Mouse (Mus musculus): ENCODE data around the gene Stat2. TPM values are rescaled to one million over a fixed set of nuclear protein-coding genes. Genes with fewer than 3 reads are reported as not detected.

Gene Stat2
- polyA plus RNA-seq, 1 experiment from 2014 or later = 24.1 TPM

DNA sequence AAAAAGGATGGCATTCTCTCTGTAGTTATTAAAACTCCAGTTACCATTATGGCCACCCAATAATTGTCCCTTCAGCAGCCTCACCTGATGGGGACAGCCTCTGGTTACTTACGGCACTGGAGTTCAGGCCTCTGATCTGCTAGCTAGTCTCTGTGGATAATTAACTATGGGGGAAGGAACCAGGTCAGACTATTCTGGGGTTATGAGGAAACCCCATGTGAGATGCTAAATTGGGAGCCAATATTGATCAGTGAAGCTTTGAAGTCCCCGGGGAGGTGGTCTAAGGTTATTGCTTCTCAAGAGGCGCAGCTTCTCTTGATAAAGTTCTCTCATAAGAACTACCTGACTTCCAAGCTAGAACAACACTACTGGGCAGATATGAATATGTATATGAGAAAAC is 65.8 kb downstream of the Stat2 start:
- H3K4me1 ChIP-seq = peaks cover 19% of the 10 kb centered on the region
- H3K4me3 ChIP-seq = no peak overlapping the region
- ATAC-seq (ENCODE audit: low FRiP score, low read depth) = no peak
- peaks cover 3% of the 10 kb centered on the region for H3K36me3 ChIP-seq
- no peak overlapping the region for H3K27ac ChIP-seq (replicated peaks)
- H3K9ac ChIP-seq (replicated peaks) = no peak overlapping the region
- H3K4me2 ChIP-seq (replicated peaks) = no peak overlapping the region
- 97% methylated on average over 3 of the region's 3 CpGs for WGBS
- no peaks in the 10 kb centered on the region for H3K9me3 ChIP-seq
- no peaks in the 10 kb centered on the region for H3K27me3 ChIP-seq

DNA sequence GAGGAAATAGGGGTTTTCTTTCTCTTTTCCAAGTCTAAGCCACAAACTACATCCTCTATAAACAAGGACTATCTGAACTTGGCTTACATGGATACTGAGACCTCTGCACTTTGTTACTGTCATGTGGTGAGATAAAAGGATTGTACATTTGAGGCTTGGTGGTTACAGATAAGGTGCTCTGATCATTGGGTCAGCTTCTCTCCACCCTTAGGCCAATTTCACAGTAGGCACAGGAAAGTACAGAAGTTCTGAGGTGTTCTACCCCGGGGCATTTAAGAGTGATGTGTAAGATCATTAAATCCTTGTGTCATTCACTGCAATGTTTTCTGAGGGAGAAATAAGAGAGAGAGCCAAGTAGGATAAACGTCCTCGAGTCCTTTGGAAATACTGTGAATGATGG is 66.2 kb downstream of the Stat2 start:
- H3K27me3 ChIP-seq = no peaks in the 10 kb centered on the region
- peaks cover 19% of the 10 kb centered on the region for H3K4me1 ChIP-seq
- H3K9me3 ChIP-seq = no peaks in the 10 kb centered on the region
- peaks cover 5% of the 10 kb centered on the region for H3K36me3 ChIP-seq
- H3K27ac ChIP-seq (replicated peaks) = no peak overlapping the region
- no peak for ATAC-seq (ENCODE audit: low FRiP score, low read depth)
- 90% methylated on average over 3 of the region's 3 CpGs for WGBS
- peak overlapping the region; percentile 90; the same call in 1 of the 2 replicates for H3K4me3 ChIP-seq
- H3K4me2 ChIP-seq (replicated peaks) = peak overlapping the region; percentile 91
- peak overlapping the region; percentile 29; the same call in 1 of the 2 replicates for H3K9ac ChIP-seq (replicated peaks)

GRCm38 (mm10) chr10:128337306-128338181 is 67.2 kb downstream of the Stat2 start, which contains the start of gene Cs:
Cs (plus strand) TSS chr10:128337734.
- H3K27ac ChIP-seq (replicated peaks) = peak within 1 kb of the TSS; percentile 89
- no peaks in the 10 kb centered on the region for H3K27me3 ChIP-seq
- WGBS = 1% methylated on average over 61 of the region's 61 CpGs
- H3K9ac ChIP-seq (replicated peaks) = peak within 1 kb of the TSS; percentile 90
- peak; percentile 99 for ATAC-seq (ENCODE audit: low FRiP score, low read depth)
- H3K9me3 ChIP-seq = no peaks in the 10 kb centered on the region
- H3K4me1 ChIP-seq = peaks cover 19% of the 10 kb centered on the region
- H3K36me3 ChIP-seq = peaks cover 5% of the 10 kb centered on the region
- peak within 1 kb of the TSS; percentile 90 for H3K4me3 ChIP-seq
- peak within 1 kb of the TSS; percentile 91 for H3K4me2 ChIP-seq (replicated peaks)

DNA sequence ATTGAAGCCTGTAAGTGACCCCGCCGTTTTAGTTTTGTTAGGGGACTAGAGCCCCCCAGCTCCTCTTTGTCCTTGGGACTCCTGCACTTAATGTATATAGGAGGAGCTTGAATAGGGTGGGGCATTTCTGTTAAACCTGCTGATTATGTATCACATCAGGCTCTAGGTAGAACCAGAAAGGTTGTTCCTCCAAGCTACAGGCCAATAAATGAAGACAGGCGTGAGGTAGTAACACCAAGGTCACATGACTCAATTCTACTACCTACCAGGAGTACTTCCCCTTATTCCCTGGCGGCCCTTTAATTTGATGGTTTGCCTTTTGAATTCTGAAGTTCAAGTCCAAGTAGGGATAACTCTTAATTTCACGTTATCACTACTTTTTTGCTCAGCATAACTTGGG is 68.1 kb downstream of the Stat2 start:
- peak overlapping the region; percentile 90 for H3K9ac ChIP-seq (replicated peaks)
- H3K36me3 ChIP-seq = peaks cover 5% of the 10 kb centered on the region
- no peaks in the 10 kb centered on the region for H3K27me3 ChIP-seq
- peak overlapping the region; percentile 91 for H3K4me2 ChIP-seq (replicated peaks)
- peak overlapping the region; percentile 90 for H3K4me3 ChIP-seq
- no peaks in the 10 kb centered on the region for H3K9me3 ChIP-seq
- 30% methylated on average over 5 of the region's 5 CpGs for WGBS
- peak overlapping the region; percentile 89 for H3K27ac ChIP-seq (replicated peaks)
- H3K4me1 ChIP-seq = peaks cover 19% of the 10 kb centered on the region
- ATAC-seq (ENCODE audit: low FRiP score, low read depth) = no peak

DNA sequence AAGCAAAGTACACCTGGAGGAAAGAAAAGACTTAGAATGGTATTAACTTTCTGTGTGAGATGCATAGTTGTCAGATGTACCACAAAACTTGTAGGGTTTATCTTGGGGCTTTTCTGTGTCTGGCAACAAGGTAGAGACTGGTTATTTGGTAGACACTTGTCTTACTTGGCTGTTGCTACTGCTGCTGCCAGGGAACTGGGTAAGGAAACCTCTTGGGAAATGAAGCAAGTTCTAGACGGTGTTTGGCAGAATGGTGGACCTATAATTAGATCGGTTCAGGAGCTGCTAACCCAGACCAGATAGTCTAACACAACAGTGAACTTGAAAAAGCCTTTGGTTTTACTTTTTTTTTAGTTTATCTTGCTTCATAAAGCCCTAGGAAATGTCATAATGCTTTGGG is 68.6 kb downstream of the Stat2 start:
- peak overlapping the region; percentile 90 for H3K4me3 ChIP-seq
- peaks cover 5% of the 10 kb centered on the region for H3K36me3 ChIP-seq
- peak overlapping the region; percentile 91 for H3K4me2 ChIP-seq (replicated peaks)
- H3K9ac ChIP-seq (replicated peaks) = peak overlapping the region; percentile 90; the same call in 1 of the 2 replicates
- no peak for ATAC-seq (ENCODE audit: low FRiP score, low read depth)
- peaks cover 19% of the 10 kb centered on the region for H3K4me1 ChIP-seq
- no peak overlapping the region for H3K27ac ChIP-seq (replicated peaks)
- no peaks in the 10 kb centered on the region for H3K9me3 ChIP-seq
- 80% methylated on average over 2 of the region's 2 CpGs for WGBS
- H3K27me3 ChIP-seq = no peaks in the 10 kb centered on the region

DNA sequence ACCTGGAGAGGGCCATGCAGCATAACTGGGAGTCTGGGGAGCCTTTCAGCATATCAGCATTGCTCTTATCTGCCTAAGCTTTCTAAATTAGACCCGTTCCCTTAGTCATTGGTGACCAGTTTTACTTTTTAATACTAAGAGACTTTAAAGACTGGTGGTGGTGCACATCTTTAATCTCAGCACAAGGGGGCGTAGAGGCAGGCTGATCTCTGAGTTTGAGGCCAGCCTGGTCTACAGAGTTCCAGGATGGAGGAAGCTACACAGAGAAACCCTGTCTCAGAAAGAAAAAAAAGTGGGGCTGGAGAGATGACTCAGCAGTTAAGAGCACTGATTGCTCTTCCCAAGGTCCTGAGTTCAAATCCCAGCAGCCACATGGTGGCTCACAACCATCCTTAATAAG is 69.9 kb downstream of the Stat2 start:
- Histone ChIP-seq H3K9me3 (no peaks in the 10 kb centered on the region), H3K27ac (replicated peaks) (no peak overlapping the region), H3K4me1 (peaks cover 19% of the 10 kb centered on the region), H3K36me3 (peaks cover 5% of the 10 kb centered on the region), H3K4me2 (replicated peaks) (no peak overlapping the region), H3K9ac (replicated peaks) (no peak overlapping the region), H3K27me3 (no peaks in the 10 kb centered on the region), H3K4me3 (no peak overlapping the region)
- no peak for ATAC-seq (ENCODE audit: low FRiP score, low read depth)
- 80% methylated on average over 2 of the region's 2 CpGs for WGBS

Other genes starting within 250 kb of the Stat2 start
- 716 and 742 TPM in 2 replicates for gene Naca, start 235.0 kb upstream of the Stat2 start, polyA plus RNA-seq (2016; fragmentation: Nextera tagmentation; extraction: Ambion mirVana)
- gene Ptges3, start 211.6 kb upstream of the Stat2 start, polyA plus RNA-seq (2016; fragmentation: Nextera tagmentation; extraction: Ambion mirVana) = 545 and 553 TPM in 2 replicates
- gene Atp5b, start 187.3 kb upstream of the Stat2 start, polyA plus RNA-seq (2016; fragmentation: Nextera tagmentation; extraction: Ambion mirVana) = 1,976 and 1,998 TPM in 2 replicates
- gene Baz2a, start 179.0 kb upstream of the Stat2 start, polyA plus RNA-seq (2016; fragmentation: Nextera tagmentation; extraction: Ambion mirVana) = 14.1 and 16.0 TPM in 2 replicates
- gene Rbms2, start 90.3 kb upstream of the Stat2 start, polyA plus RNA-seq (2016; fragmentation: Nextera tagmentation; extraction: Ambion mirVana) = 19.6 and 21.6 TPM in 2 replicates
- 0.71 and 0.91 TPM in 2 replicates for gene Gls2, start 76.1 kb upstream of the Stat2 start, polyA plus RNA-seq (2016; fragmentation: Nextera tagmentation; extraction: Ambion mirVana)
- gene Spryd4, start 58.8 kb upstream of the Stat2 start, polyA plus RNA-seq (2016; fragmentation: Nextera tagmentation; extraction: Ambion mirVana) = 21.4 and 24.1 TPM in 2 replicates
- 0.13 TPM in 1 of 2 replicates, not detected in the other for gene Mip, start 44.7 kb upstream of the Stat2 start, polyA plus RNA-seq (2016; fragmentation: Nextera tagmentation; extraction: Ambion mirVana)
- 54.9 and 58.4 TPM in 2 replicates for gene Timeless, start 38.5 kb upstream of the Stat2 start, polyA plus RNA-seq (2016; fragmentation: Nextera tagmentation; extraction: Ambion mirVana)
- 0.21 and 0.92 TPM in 2 replicates for gene Apon, start 16.5 kb upstream of the Stat2 start, polyA plus RNA-seq (2016; fragmentation: Nextera tagmentation; extraction: Ambion mirVana)
- not detected in 2 replicates for gene Apof, start 1.9 kb upstream of the Stat2 start, polyA plus RNA-seq (2016; fragmentation: Nextera tagmentation; extraction: Ambion mirVana)
- not detected in 2 replicates for gene Il23a, start 28.2 kb downstream of the Stat2 start, polyA plus RNA-seq (2016; fragmentation: Nextera tagmentation; extraction: Ambion mirVana)
- 39.8 and 41.7 TPM in 2 replicates for gene Pan2, start 32.8 kb downstream of the Stat2 start, polyA plus RNA-seq (2016; fragmentation: Nextera tagmentation; extraction: Ambion mirVana)
- gene Cnpy2, start 51.9 kb downstream of the Stat2 start, polyA plus RNA-seq (2016; fragmentation: Nextera tagmentation; extraction: Ambion mirVana) = 219 and 220 TPM in 2 replicates
- 205 and 209 TPM in 2 replicates for gene Cs, start 67.2 kb downstream of the Stat2 start, polyA plus RNA-seq (2016; fragmentation: Nextera tagmentation; extraction: Ambion mirVana)
- gene Coq10a, start 98.4 kb downstream of the Stat2 start, polyA plus RNA-seq (2016; fragmentation: Nextera tagmentation; extraction: Ambion mirVana) = 28.6 and 33.6 TPM in 2 replicates
- 12.9 and 13.5 TPM in 2 replicates for gene Ankrd52, start 106.6 kb downstream of the Stat2 start, polyA plus RNA-seq (2016; fragmentation: Nextera tagmentation; extraction: Ambion mirVana)
- not detected in 2 replicates for gene Slc39a5, start 130.7 kb downstream of the Stat2 start, polyA plus RNA-seq (2016; fragmentation: Nextera tagmentation; extraction: Ambion mirVana)
- 127 and 147 TPM in 2 replicates for gene Nabp2, start 140.9 kb downstream of the Stat2 start, polyA plus RNA-seq (2016; fragmentation: Nextera tagmentation; extraction: Ambion mirVana)
- 57.6 and 60.7 TPM in 2 replicates for gene Rnf41, start 141.1 kb downstream of the Stat2 start, polyA plus RNA-seq (2016; fragmentation: Nextera tagmentation; extraction: Ambion mirVana)
- 188 and 202 TPM in 2 replicates for gene Smarcc2, start 188.7 kb downstream of the Stat2 start, polyA plus RNA-seq (2016; fragmentation: Nextera tagmentation; extraction: Ambion mirVana)
- 747 and 793 TPM in 2 replicates for gene Myl6, start 223.6 kb downstream of the Stat2 start, polyA plus RNA-seq (2016; fragmentation: Nextera tagmentation; extraction: Ambion mirVana)
- gene Myl6b, start 228.1 kb downstream of the Stat2 start, polyA plus RNA-seq (2016; fragmentation: Nextera tagmentation; extraction: Ambion mirVana) = 2.7 and 3.0 TPM in 2 replicates